Comparison of ENCODE assay signal across 7 mouse cellular contexts in the genomic region with DNA sequence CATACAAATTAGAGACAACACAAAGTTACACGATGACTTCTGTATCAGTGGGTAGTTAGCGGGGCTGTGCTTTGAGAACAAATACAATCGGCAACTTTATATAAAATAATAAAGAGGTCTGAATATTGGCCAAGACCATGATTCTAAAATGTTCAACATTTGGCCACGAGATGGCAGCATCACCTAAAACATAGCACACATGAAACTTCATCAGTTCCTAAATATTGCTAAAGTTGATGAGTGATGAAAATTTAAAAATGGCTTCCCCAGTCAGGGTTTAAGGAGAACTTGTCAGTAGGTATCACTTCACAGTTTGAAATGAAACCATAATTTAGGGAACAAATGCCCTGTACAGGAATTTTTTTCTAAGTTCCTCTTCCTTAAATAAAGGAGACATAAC.
DNase-seq lines count a peak whose midpoint lies in the region; ATAC-seq and TF ChIP-seq lines count a peak whose summit lies in the region.

No protein-coding gene starts in this region.

- no peak overlapping the region for H3K27ac ChIP-seq in forebrain, embryonic 10.5 days
- H3K27ac ChIP-seq in liver, embryonic 14.5 days = no peak overlapping the region

- peak; percentile 29; the same call in 1 of the 2 replicates for TF ChIP-seq CTCF in liver, embryonic 14.5 days (IDR thresholded peaks at IDR 0.05; ENCODE audit: low read depth)

- no peak for ATAC-seq in liver, embryonic 14.5 days (ENCODE audit: insufficient read depth)

- H3K36me3 ChIP-seq in forebrain, embryonic 10.5 days (replicated peaks) = no peaks in the 10 kb centered on the region
- H3K36me3 ChIP-seq in liver, embryonic 14.5 days (replicated peaks; ENCODE audit: control insufficient read depth, insufficient read depth, low read depth) = no peaks in the 10 kb centered on the region

- no peak overlapping the region for H3K4me2 ChIP-seq in liver, embryonic 14.5 days (ENCODE audit: low read depth)

- no peak for TF ChIP-seq EP300 in liver, embryonic 14.5 days (IDR thresholded peaks at IDR 0.05; ENCODE audit: low read depth)

- DNase-seq in urinary bladder, postnatal 14 days (ENCODE audit: low spot score) = peak; percentile 44
- no peak for DNase-seq in urinary bladder, postnatal 10 days (ENCODE audit: low spot score)
- peak; percentile 21 to 54 for DNase-seq in adrenal gland, postnatal 36 days
- peak; percentile 22 for DNase-seq in forebrain, embryonic 10.5 days (ENCODE audit: extremely low spot score, low spot score)
- peak; percentile 61 for DNase-seq in hindlimb bud, embryonic 11.5 days (ENCODE audit: extremely low spot score, low read depth, low spot score)
- DNase-seq in liver, embryonic 14.5 days (ENCODE audit: low read depth in 3 of 3, low spot score in 3 of 3) = peak in 1 of 3 experiments; percentile 13
- peak; percentile 73 for DNase-seq in retina, postnatal 1 day

- no peaks in the 10 kb centered on the region for H3K9me3 ChIP-seq in forebrain, embryonic 10.5 days
- no peaks in the 10 kb centered on the region for H3K9me3 ChIP-seq in liver, embryonic 14.5 days (ENCODE audit: control insufficient read depth, low read length)

- no peak overlapping the region for H3K4me3 ChIP-seq in forebrain, embryonic 10.5 days
- no peak overlapping the region for H3K4me3 ChIP-seq in liver, embryonic 14.5 days (ENCODE audit: insufficient read depth in 1 of 2, low read depth in 2 of 2, low read length in 2 of 2)

- H3K4me1 ChIP-seq in forebrain, embryonic 10.5 days = no peaks in the 10 kb centered on the region
- H3K4me1 ChIP-seq in liver, embryonic 14.5 days (replicated peaks; ENCODE audit: control insufficient read depth in 2 of 2, insufficient read depth in 2 of 2, low read length in 1 of 2) = no peaks in the 10 kb centered on the region

- no peaks in the 10 kb centered on the region for H3K27me3 ChIP-seq in forebrain, embryonic 10.5 days (ENCODE audit: poor library complexity, severe bottlenecking)
- no peaks in the 10 kb centered on the region for H3K27me3 ChIP-seq in liver, embryonic 14.5 days (ENCODE audit: control insufficient read depth, insufficient read depth, low read length)

- H3K9ac ChIP-seq in liver, embryonic 14.5 days (replicated peaks) = no peak overlapping the region

- 40% methylated on average over 4 of the region's 4 CpGs for WGBS in forebrain, embryonic 10.5 days
- WGBS in liver, embryonic 14.5 days (ENCODE audit: insufficient replicate concordance) = 25% methylated on average over 4 of the region's 4 CpGs
